Mouse (Mus musculus) lung, postnatal 25 days (tissue): Measurements from ENCODE around the gene Casp4.

Experiments
- DNase-seq: peaks from one replicate; pipeline ENCODE4 v3.0.0; 2022; ENCODE audit warnings: low spot score

Casp4 gene

DNA sequence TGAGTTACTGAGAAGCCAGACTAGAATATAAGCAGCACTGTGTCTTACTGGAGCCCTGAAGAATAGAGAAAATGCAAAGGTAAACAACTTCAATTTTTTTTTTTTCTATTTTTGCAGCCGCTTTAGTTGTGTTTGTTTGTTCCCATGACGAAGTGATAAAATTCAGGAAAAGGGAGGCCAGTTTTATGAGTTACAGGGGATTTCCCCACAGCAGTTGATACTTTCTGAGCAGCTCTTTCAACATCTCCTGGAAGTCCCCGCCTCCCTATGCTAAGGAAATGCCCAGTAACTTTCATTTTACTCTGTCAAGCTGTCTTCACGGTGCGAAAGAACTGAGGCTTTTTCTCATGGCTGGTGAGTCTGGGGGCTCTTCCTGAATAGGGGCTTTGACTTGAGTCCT, at the start of gene Casp4:
Gene Casp4 (plus strand): TSS at position 268 of the 400 bp plus-strand sequence.
- DNase-seq, result peak; percentile 68

DNA sequence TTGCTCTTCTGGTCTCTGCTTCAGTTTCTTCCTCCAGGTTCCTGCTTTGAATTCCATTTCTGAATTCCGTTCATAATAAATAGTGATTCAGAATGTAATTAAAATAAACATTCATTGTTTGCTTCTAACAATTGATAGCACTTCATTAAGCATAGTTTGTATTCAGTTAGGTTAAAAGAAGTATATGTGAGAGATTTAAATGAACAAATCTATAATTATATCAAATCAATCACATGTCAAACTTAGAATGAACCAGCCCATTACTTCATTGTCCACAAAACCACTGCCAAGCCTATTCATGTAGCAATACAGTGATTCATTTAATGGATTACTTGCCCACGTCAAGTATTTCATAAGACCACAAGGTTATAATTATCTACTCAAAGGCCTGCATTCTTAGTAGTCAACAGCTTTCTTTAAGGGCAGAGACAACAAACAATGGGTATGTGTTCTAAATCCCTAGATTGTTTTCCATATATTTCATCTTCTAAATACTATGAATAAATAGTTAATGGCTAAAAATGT, 44.6 kb upstream of the Casp4 start:
- DNase-seq, result no peak

DNA sequence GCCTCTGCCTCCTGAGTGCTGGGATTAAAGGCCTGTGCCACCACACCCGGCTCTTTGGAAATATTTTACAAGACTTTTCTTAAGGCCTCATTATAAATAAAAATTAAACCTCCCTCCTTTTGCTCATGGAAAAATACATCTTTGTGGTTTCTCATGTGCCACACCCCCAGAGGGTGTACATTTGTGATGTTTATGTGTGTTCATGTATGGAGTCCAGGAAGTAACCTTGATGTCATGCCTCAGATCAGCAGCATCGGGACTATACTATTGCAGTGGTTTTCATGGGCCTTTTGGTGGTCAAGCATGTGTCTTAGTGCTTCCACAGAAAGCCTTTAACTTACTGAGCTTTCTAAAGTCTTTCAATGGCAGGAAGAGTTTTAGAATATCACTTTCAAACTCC, 38.4 kb upstream of the Casp4 start:
- DNase-seq, result no peak

DNA sequence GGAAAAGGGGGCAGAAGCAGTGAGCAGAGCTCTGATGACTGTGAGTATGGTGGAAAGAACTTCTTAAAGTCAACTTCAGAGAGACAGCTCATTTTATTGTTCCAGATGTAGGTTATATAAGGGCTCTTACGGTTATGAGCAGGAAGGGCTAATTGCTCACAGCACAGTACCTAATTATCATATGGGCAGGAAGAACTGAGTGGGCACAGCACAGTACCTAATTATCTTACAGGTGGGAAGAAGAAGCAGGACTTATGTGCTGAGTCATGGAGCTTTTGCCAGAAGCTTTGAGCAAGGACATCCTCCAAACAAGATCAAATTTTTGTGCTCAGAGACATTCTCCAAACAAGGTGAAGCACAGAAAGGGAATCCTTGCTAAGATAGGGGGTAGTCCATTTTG, 37.7 kb upstream of the Casp4 start:
- DNase-seq, result no peak

DNA sequence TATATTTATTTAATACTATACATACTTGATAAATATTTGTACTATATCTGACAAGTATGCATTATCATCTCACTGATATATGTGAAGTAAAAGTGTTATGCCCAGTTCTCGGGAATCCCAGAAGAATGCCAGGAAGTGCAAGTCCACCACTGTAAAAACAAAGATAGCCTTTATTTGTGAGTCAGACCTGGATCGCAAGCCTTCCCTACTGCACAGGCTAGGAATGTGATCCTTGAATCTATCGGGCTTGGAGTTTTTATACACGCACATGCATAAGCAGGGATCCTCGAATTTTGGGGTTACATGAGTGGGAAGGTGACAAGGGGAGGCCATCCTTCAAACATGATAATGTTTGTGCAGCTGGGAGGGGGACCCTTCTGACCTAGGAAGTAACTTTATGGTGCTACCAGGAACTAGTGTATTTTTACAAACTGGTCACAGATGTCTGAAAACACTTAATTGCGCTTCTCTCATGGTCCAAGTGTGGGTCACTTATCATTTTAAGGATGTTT, 37.2 kb upstream of the Casp4 start:
- DNase-seq, result no peak

DNA sequence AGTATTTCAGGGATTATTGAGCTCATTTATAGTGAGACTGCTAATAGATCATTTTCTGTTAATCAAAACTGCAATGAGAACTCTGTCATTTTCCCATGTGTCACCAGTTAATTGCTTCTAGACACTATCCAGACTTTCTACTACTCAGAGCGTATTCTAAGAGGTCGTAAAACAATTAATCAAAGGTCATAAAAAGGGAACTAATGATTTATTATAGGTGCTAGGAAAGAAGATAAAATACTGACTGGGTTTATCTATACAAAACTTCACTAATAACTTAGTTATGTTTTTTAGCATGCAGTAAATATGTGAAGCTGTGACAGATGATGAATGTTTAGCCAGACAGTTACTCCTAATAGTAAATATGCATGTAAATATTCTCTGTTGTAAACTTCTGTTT, 22.6 kb upstream of the Casp4 start:
- DNase-seq, result no peak

DNA sequence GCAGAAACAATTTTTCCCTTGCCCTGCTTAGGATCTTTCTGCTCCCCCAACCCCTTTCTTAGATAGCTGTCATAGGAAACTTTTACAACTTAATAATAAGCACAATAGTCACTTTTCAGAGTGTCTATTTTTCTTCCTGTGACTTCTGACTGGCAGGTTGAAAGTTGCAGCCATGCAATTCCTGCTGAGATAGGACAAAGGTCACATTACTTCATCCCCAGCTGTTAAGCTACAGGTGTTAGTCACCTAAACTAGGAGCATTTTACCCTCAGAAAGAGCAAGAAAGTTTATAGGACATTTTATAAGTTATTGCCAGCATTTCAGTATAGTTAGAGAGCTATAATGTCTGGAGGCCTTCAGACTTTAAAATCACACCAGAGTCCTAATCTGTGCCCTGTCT, 22.0 kb upstream of the Casp4 start:
- DNase-seq, result no peak

DNA sequence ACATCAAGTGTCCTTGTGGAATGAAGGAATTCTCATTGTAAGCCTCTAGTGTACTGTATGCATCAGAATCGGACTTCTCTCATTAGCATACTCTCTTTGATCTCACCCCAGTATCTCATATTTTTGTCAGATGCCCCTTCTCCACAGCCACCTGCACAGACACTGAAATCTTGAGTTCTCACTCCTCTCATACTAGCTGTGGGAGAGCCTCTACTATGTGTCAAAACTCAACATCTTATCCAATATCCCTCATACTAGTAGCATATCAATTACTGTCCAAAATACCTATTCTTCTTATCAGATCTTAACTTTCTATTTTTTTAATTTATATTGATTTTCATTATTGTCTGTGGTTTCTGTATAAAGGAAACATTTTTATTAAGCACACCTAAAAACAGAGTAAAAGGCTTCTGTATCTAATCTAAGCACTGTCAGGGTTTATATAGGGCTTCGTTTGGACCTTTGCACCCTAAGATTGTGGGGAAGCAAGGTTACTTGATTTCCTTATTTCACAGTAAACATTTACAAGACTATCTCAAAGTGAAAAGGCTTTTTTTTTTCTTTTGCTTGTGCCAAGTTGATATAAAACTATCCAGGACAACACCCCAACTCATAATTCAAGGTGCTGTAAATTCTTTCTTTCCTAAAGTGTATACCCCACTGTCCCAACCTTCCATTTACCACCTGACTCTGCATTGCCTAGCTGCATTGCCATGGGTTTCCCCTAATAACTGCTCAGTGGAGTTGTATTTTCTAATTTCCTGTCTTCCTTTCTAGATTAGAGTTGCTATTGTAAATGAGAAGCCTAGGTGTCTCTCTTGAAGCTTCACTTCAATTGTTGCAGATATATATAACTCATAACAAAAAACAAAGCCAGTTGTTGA, 12.0 kb upstream of the Casp4 start:
- DNase-seq, result no peak

DNA sequence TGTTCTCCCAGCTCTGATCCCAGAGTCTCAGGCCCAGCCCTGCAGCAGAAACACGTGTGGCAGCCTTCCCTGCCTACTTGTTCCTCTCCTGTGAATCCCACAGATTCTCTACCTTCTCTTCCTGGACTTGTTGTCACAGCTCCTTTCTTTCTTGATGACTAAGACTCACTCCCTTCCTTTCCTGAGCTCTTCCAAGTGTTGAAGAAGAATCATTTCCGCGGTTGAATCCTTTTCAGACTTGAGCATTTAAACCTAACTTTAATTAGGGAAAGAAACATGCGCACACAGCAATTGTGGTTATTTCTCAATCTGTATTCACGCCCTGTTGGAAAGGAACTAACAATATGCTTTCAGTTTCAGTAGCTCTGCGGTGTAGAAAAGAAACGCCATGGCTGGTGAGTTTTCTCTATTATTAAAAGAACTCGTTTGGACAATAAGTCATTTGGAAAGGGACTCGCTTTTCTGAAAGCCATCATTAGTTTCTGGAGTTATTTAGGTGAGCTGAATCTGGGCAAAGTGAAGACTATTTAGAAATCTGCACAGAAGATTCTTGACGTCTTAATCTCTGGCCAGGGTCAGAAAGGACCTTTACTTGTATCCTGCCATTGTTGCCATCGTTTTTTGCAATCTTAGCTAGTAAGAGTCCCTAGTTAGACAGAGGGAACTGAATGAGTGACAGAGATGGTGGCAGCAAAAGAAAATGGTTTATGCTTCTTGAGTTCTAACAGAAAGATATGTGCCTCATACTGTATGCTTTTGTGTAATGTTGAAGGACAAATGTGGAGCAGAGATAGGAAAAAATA, 10.1 kb upstream of the Casp4 start, which contains the start of gene Casp1:
Gene Casp1 (plus strand): TSS at position 189 of the 803 bp plus-strand sequence.
- DNase-seq, result no peak

DNA sequence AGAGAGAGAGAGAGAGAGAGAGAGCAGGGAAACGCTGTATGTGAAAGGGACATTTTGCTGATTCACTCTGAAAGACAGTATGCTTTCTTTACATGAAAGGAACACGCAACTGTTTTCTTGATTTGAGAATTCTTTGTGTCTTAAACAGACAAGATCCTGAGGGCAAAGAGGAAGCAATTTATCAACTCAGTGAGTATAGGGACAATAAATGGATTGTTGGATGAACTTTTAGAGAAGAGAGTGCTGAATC, 9.6 kb upstream of the Casp4 start:
- DNase-seq, result no peak

DNA sequence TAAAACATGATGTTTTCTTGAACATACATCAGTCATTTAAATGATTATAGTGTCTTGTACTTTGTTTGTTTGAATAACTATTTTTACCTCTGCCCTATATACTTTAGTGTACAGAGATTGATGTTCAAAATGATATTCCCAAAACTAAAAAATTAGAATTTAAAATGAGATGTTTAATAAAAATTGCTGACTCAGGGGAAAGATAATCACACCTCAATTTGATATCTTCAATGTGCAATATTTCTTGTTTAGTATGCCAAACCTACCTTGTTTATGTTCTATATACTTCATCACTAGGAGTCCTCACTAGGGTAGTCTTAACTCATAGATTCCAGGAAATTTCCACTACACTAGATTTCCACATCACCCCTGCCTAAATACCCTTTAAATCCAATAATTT, 1.5 kb downstream of the Casp4 start:
- no peak for DNase-seq

DNA sequence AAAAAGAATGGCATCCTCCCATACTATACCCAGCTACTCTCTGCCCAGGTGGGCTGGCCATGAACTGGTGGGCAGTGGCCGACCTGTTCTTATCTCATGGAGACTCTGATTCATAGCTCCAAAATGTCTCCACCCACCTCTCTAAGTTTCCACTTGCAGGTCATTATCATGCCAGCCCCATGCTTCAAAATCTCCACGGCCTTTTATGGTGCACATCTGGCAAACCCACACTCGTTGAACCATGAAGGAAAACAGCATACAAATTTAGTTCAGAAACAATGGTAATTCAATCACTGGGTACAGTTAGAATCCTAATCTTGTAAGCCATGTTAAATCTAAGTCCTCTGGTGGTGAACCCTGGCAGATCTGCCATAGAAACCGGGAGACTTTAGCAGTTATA, 2.8 kb downstream of the Casp4 start:
- DNase-seq, result peak; percentile 22

DNA sequence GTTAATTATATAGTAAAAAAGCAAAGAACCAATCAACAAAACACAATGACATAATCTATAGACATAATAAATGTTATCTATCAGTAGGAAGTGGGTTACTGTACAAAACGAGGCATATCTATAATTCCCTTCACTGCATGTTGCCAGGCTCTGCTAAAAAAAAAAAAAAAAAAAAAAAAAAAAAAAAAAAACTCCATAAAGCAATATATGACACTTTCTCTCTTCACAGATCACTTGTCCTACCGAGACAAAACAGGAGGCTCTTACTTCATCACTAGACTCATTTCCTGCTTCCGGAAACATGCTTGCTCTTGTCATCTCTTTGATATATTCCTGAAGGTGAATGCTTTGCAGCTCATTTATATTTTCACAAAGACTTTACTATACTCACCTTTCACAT, 19.6 kb downstream of the Casp4 start:
- DNase-seq, result no peak

DNA sequence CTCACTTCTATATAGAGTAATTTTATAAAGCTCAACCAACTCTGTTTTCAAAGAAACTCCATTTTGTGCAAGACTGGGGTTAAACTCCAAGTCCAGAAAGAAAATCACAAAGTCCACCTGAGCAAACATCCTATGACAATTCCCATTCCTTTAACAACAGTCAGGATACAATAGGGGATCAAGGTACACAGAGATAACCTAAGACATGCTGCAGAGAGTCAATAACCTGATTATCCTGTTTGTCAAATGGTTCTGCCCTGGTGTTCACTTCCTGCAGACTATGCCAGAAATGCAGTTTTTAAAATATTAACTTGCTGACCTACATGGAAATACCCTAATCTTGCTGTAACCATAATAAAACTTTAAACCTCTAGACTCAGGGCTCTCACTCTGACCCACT, 23.8 kb downstream of the Casp4 start:
- no peak for DNase-seq

DNA sequence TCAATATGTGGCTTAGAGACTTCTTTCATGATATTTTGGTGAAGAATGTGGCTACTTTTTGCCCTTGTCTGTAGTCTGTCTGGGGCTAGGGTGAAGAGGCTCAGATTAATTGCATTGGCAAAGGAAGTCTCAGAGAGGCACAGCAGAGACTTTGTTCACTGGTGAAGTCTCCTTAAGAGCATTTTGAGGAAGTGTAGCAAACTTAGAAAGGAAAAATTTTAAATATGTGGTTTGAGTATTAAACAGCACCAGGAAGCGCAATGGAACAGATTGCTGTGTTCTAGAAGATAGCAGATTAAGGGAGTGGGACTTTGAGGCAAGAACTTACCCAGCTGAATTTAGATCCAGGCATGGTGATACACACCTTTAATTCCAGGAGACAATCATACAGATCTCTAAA, 24.8 kb downstream of the Casp4 start:
- DNase-seq, result no peak

DNA sequence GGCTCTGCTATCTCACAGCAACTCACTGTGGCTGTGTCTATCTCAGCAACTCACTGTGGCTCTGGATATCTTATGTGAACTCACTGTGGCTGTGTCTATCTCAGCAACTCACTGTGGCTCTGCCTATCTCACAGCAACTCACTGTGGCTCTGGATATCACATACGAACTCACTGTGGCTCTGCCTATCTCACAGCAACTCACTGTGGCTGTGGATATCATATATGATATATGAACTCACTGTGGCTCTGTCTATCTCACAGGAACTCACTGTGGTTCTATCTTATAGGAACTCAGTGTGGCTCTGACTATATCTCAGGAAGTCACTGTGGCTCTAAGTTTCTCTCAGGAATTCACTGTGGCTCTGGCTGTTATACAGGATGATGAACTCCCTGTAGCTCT, 34.5 kb downstream of the Casp4 start:
- no peak for DNase-seq

DNA sequence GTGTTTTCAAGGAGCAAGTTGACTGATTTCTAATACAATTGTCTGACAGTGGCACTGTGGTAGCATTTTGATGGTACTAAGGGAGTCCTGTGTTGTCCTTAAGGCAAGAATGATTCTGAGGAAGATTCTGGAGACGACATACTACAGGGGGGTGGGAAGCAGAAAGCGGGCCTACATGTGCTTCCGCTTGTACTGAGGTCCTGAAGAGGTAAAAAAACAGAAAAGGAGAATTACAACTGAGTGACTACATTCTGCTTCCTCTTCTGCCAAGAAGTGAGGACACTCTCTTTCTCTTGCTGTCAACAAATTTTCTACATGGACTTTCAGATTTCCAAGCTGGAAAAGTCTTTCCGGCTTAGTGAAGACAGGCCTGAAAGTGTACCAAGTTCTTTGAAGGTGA, 35.5 kb downstream of the Casp4 start:
- no peak for DNase-seq

DNA sequence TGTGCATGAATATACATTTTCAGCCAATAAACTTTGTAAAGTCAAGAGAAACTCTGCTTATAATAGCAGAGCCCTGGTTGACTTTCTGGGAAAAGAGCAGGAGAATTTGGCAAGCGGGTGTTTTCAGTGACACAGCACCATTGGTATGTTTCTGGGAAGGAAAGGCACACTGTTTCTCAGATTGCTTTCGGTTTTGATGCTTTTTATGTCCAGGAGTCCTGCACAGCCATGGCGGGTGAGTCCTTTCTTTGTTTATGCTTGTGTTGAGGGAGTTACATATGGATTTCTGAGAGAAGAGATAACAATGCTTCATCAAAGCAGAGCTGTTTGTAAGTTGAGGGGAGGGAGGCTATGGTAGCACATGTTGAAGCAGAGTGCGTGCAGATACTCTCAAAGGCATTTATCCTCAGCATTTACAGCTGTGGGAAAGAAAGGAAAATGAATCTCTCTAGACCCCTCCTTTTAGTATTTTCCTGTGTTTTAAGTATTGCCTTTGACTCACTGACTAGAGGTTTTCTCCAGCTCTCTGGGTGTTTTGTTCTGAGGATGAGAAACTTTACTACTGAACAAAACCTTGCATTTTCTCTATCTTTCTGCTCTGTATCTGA, 36.8 kb downstream of the Casp4 start, which contains the start of gene Casp12:
Gene Casp12 (plus strand): TSS at position 140 of the 608 bp plus-strand sequence.
- DNase-seq, result peak; percentile 26

DNA sequence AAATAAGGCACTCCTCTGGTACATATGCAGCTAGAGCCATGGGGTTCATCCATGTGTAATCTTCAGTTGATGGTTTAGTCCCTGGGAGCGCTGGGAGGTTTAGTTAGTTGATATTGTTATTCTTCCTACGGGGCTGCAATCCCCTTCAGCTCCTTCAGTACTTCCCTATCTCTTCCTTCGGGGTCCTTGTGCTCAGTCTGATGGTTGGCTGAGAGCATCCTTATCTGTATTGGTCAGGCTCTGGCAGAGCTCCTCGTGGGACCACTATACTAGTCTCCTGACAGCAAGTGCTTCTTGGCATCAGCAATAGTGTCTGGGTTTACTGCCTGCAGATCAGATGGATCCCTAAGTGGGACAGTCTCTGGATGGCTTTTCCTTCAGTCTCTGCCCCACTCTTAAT, 38.8 kb downstream of the Casp4 start:
- no peak for DNase-seq

DNA sequence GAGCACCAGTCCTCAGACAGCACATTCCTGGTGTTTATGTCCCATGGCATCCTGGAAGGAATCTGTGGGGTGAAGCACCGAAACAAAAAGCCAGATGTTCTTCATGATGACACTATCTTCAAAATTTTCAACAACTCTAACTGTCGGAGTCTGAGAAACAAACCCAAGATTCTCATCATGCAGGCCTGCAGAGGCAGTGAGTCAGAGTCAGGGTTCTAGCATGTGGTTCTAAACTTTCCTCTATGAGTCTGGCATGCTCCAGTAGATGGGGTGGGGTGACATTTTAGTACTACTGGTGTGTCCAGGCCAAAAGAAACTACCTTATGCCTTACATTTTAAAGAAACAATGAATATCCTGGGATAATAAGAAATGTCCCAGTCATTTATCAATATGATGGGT, 45.0 kb downstream of the Casp4 start:
- no peak for DNase-seq

DNA sequence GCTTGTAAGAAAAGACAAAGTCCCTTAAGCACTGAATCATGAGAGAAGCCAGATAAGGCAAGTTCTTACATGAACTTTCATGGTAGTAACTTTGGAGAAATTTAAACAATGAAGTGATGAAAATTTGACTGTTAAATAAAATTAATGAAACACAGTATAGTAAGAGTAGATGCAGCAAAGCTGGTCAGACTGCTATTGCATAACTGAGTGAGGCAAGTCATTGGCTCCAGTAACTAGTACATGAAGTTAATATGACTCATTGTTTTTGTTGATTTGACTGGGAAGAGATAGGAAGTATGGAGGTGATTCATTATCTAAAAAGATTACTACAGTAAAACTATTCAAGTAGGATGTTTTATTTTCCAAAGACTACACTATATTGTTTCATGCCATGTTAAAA, 48.2 kb downstream of the Casp4 start:
- no peak for DNase-seq
